Mouse (Mus musculus): ENCODE measurements around the gene Dlx2.

DNA sequence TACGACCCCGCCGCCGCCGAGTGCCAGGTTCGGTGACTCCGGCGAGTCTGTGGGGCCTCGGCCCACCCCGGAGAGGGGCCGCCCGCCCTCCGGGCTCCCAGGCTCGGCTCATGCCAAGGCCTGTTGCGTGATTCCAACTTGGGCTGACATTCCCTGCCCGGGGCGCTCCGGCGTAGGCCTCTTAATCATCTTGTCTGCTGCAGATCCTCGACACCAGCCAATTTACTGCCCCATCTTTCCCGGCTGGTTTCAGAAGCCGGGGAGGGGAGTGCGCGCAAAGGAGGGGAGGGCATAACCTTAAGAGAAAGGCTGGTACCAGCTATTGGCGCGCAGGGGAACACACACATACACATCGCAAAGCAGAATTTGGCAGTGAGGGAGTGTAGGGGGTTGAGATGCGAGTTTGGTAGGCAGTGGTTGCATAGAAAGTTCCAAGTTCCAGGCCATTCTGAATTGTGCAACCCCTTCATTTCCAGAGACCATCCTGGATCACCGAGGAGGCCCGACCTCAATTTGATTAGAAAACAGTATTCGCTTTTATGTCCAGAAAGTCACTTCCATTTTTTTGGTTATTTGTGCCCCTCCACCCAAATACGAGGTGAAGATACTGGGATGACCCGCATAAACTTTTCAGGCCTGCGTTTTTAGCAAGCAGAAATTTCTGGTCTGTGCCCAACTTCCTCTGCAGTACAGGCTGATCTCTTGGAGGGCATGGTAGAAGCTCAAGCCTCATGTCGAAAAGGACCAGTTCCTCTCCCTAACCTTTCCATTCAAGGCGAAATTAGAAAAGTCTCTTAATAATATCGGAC, 4.9 kb downstream of the Dlx2 start:
- TF ChIP-seq CTCF (IDR thresholded peaks at IDR 0.05; ENCODE audit: low read depth) (no peak), EP300 (IDR thresholded peaks at IDR 0.05; ENCODE audit: low read depth) (no peak)
